Mouse (Mus musculus): ENCODE data around the gene Bdh2.

The Bdh2 gene

DNA sequence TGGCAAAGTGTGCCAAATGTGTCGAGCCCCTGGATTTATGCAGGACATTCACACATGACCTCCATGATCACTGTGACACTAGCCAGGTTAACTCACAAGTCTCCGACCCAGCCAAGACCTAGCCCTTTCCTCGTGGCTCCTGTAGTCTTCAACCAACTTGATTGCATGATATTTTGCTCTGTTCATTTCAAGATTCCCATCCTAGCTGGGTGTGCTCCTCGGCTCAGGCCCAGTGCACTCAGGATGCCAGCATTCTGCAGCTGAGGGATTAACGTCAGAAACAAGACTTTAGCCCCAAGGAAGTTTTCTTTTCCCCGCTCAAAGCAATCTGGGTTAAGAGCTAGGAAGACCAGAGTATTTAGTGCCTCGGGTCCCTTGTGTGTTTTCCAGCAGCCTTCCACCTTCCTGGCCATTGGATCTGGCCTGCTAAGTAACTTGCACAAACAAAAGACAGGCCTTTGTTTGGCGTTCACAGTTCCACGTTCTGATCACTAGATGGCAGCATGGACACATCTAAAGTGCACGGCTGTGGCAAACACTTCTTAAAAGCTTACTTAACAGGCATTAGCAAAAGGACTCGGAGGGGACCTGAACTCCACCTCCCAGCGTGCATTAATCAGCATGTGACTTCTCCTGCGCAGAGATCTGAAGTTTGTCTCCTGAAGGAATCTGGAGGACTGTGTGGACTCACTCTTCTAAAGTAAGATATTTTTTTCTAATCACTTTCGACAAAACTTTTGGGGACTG lies at the start of gene Bdh2:
Gene Bdh2 (plus strand): TSS at position 553 of the 747 bp plus-strand sequence.
- peak; percentile 86 for DNase-seq (ENCODE audit: low spot score in 2 of 2)

DNA sequence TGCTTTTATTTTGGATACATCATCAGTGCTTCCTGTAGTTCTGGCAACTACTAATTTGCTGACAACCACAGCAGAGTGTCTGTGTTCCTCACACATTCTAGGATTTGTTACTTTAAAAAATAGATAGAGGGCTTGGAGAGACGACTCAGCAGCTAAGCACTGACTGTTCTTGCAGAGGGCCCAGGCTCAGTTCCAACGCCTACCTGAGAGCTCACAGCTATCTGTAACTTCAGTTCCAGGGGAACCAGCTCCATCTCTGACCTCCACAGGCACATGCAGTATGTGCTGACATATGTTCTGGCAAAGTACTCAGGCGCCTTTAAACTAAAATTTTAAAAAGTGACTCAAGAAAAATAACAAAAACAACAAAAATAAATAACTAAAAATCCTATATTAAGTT lies 49.0 kb upstream of the Bdh2 start:
- no peak for DNase-seq (ENCODE audit: low spot score in 2 of 2)

DNA sequence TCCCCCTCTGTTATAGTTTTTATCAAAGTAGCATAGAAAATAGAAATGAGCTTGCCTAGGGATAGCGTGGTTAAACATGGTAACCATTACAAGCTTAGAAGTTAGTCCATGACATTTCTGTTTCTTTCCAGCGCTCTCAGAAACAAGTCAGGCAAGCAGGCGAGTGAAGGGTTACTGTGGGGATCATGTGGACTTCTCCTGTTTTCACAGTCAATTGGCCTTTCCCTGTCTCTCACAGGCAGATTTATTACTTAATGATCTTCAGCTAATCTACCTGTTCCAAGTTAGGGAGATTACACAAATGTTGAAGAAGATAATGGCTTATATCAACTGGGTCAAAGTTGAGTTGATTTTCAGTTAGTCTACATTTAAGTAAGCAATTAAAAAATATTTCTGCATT lies 48.6 kb upstream of the Bdh2 start:
- DNase-seq (ENCODE audit: low spot score in 2 of 2): no peak

DNA sequence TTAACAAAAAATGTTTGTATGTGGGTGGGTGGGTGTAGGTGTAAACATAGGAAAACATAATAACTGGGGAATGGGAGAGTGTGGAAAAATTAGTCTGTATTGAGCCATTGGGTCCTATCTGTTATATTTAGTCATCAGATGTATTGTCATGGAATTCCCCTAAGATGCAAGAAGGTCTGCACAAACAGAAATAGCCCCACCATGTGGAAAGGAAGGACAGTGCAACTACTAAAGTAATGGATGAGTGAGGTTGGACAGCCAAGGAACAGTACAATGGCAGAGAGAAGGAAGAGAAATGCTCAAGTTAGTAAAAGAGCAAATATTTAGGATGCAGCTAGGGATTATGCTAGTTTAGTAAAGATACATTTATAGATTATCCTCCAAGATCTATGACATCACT lies 35.3 kb upstream of the Bdh2 start:
- no peak for DNase-seq (ENCODE audit: low spot score in 2 of 2)

DNA sequence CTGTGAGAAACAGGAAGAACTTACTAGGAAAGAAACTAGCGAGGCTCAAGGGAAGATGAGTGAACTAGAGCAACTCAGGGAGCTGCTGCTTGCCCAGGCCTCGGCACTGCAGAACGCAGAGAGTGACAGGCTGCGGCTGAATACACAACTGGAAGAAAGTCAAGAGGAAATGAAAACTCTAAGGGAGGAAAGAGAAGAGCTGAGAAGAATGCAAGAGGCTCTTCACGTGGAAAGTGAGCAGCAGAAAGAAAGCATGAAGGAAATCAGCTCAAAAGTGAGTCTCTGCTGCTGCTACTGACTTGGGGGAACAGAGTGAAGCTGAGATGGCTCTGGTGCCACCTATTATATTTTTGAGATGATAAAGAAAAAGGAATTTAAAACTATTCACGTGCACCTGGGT lies 34.2 kb upstream of the Bdh2 start:
- no peak for DNase-seq (ENCODE audit: low spot score in 2 of 2)

DNA sequence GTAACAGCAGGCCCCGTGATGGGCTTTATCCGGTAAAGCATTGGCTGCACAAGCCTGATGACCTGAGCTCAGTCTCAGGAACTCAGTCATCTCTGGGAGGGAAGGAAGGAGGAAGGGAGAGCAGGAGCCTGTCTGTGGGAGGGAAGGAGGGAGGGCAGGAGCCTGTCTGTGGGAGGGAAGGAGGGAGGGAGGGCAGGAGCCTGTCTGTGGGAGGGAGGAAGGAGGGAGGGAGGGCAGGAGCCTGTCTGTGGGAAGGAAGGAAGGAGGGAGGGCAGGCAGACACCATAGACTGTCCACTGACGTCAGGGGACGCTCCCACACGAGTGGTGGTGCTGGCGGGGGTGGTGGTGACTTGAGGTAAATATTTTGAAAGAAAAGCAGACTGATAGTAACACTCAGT lies 31.9 kb upstream of the Bdh2 start:
- DNase-seq (ENCODE audit: low spot score in 2 of 2): no peak

DNA sequence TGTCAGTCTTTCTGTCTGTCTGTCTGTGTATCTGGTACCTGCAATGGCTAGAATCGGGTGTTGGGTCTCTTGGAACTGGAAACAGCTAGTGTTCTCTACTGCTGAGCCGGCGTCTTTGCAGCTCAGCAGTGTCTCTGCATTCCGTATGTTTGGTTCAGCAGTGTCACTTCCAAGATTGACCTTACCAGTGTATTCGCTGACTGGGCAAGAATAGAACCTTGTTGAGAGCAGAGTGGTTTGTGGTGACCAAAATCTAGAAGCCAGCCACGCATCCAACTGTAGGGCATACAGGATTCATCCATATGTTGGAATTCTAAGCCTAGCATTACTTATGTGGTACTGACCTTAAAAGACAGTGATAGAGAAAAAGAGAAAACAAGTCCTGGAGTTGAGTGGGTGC lies 29.2 kb upstream of the Bdh2 start:
- DNase-seq (ENCODE audit: low spot score in 2 of 2): no peak

DNA sequence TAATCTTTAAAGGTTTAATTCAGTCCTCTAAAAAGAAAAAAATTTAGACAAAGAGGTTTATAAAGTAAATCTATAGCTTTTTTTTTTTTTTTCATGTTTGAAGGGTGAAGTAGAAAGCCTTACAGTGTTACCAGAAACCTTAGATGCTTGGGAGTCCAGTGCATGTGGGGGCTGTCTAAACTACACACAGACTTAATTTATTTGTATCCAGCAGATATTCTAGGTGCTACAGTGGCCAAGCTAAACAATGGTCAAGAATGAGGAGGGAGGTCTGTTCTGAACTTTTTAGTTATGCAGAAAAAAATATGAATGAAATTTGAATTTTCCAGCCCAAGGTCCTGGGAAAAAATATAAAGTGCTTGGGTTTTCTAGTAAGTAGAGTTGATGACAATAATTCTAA lies 26.2 kb upstream of the Bdh2 start:
- no peak for DNase-seq (ENCODE audit: low spot score in 2 of 2)

DNA sequence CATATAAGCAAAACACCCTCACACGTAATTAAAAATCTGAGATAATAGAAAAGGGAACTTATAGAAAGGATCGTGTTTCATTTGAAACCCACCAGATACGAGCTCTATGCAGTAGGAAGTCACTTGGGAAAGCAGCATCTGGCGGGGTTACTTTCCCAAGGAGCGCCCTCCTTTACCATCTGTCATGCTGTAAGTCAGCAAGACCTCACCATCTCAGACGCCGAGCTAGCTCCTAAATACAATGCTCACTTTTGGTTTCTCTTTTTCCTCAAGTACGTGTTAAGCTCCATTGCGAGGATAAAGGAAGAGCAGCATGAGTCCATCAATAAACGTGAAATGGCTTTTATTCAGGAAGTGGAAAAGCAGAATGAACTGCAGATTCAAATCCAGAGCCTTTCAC lies 22.1 kb upstream of the Bdh2 start:
- no peak for DNase-seq (ENCODE audit: low spot score in 2 of 2)

DNA sequence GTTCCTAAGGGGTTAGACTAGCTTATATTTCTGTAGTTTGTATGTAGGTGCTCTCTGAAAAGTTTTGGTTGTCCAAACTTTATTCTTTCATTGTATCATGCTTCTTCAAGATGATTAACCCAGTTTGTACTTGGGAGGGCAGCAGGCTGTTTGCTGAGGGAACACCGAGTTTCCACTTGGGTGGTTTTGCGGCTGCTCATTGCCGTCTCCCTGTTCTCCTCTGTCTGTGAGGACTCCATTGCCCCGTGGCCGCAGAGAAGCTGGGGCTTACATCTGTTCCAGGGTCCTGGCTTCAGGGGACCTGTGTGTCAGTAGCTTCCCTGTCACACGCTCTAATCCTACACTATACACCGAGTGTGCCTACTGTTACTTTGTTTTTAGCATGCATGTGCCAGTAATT lies 20.8 kb upstream of the Bdh2 start:
- no peak for DNase-seq (ENCODE audit: low spot score in 2 of 2)

DNA sequence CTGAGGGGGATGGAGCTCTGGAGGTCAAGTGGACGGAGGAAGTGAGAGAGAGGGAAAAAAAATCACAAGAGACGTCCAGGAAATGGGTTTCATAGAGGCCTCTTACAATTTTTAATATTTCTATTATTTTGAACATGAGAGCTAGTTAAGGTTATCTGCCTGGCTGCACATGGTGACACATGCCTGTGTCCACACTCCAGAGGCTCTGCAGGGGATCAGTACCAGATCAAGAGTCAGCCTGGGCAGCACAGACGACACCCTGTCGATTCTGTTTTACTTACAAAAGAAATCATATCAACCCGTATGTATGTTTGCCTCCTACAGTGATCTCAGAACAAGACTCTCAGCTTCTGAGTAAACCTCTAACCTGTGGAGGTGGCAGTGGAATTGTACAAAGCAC lies 12.4 kb upstream of the Bdh2 start:
- DNase-seq (ENCODE audit: low spot score in 2 of 2): no peak

DNA sequence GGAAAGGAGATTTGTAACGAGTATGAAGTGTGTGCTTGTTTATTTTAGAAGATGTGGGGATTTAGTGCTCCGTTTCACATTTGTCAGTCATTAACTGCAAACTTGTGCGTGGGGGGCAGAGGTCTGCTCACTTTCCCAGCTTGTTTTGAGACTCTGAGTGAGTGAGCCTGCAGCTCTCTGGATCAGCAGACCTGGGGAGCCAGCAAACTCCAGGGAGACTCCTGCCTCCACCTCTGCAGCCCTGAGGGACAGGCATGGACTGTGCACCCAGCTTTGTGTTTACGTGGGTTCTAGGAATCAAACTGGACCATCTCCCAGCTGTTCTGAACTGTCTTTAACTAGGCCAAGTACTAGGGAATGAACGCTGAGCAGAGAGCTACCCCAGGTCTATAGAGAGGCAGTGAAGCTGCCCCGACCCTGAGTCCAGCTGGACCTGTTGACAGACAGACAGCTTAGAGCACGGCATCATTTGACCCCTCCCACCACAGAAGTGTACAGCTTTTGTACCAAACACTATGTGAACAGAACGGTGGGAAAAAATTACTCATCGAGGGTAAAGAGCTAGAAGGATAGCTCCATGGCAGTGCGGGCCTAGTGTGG lies 11.5 kb upstream of the Bdh2 start:
- DNase-seq (ENCODE audit: low spot score in 2 of 2): no peak

DNA sequence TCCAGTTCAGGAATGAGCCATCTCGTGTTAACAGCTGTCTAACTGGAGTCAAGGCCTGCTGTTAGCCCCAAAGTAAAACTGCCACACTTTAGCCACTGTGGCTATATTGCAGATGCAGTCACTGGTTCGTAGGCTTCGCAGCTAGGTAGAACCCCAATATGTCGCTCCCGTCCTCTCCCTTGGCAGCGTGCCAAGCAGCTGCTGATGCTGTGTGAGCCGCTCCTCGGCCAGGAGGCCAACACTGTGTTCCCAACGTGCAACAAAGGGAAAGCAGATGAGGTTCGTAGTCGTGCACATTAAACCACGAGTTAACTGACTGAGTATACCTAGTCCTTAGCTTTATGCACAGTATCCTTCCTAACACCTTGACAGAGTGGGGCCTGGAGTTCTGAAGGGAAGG lies 8.4 kb upstream of the Bdh2 start:
- DNase-seq (ENCODE audit: low spot score in 2 of 2): no peak

DNA sequence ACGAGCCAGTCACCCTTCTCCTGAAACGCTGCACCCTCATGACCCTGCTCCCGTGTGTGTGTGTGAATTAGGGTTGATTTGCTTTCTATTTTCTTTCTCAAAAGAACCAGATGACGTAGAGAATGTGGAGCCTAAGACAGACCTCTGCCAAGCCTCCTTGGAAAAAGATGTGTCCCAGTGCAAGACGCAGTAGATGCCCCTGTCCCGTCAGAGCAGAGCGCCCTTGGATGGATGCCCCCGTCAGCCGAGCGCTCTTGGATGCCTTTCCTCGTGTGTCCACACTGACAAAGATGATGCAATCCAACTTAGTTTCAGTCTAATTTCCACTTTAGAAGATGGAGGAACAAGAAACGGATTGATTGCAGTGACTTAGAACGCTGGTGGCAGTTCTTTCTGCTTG lies 8.0 kb upstream of the Bdh2 start:
- no peak for DNase-seq (ENCODE audit: low spot score in 2 of 2)

DNA sequence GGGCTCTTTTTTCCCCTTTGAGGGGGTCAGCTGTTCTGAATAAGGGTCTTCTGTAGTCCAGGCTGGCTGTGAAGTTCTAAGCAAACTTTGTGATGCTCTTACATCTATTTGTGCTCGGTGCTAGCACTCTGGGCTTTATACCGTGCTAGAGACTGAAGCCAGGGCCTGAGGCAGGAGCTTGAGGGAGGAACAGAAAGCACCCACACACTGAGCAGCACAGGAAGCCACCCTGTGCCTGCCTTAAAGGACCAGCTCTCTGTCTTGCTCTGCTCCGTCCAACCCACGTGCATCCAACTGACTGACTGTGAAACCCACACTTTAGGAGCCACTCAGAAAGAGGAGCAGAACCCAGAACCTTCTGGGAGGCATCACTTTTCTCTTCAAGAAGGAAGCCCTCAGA lies 861 bp upstream of the Bdh2 start:
- no peak for DNase-seq (ENCODE audit: low spot score in 2 of 2)

DNA sequence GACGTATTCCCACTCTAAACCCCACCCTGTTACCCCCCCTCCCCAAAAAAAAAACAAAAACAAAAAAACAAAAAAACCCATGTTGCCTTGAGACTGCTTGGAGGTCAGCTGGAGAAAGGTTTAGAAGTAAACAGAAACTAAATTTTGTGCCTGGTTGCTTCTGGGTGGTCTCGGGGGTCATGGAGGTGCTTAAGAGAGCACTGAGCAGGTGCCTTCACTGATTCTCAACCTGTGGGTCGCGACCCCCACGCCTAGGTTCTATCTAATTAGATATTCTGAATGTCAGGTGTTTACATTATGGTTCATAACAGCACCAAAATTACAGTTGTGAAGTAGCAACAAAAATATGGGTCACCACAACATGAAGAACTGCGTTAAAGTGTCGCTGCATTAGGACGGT lies 680 bp downstream of the Bdh2 start:
- no peak for DNase-seq (ENCODE audit: low spot score in 2 of 2)

DNA sequence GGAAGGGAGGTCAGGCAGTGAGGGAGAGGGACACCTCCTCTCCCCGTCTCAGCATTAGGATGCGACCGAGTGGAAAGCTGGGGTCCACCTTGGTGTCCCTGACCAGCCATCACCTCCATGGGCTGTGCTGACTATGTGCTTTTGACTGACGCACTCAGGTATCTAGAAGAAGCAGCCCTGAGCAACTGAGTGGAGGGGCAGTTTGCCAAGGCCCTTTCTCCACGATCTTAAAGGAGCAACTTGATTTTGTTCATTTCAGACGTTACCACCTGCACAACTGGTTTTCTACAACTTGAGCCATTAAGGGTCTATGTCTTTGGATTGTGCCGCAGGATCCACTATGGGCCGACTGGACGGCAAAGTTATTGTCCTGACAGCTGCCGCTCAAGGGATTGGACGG lies 4.2 kb downstream of the Bdh2 start:
- DNase-seq (ENCODE audit: low spot score in 2 of 2): no peak

DNA sequence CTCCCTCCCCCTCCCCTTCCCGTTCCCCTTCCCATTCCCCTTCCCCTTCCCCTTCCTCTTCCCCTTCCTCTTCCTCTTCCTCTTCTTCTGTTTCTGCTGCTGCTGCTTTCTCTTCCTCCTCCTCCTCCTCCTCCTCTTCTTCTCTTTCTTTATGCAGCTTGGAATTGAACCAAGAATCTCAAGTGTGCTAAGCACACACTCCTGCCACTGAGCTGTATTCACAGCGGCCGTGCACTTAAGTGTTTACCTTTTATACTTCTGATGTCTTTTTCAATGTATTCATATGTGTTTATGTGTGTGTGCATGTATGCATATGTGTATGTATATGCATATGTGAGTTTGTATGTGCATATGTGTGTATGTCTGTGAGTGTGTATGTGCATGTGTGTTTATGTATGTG lies 4.8 kb downstream of the Bdh2 start:
- DNase-seq (ENCODE audit: low spot score in 2 of 2): no peak

DNA sequence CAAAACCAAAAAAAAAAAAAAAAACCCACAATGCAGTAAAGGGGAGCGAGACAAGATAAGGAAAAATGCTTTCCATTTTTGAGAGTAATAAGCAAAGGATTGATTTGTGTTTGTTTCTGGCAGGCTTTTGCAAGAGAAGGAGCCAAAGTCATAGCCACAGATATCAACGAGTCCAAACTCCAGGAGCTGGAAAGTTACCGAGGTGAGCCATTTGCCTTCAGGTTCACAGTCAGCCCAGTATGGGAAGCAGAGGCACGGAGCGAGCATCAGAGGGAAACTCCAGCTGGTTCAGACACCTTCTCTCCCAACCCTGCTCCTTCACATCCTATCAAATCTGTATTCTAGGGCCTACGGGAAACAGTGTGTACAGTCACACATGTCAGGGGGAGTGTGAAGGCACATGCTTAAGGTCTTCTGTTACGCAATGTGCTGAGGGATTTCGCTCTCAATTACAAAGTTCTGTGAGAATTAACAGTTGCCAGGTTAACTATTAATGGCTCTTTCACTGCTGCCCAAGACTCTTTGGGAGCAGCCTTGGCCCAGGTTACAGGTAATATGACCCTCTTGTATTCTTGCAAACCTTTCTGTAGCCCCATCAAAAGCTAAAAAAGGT lies 7.2 kb downstream of the Bdh2 start:
- no peak for DNase-seq (ENCODE audit: low spot score in 2 of 2)

DNA sequence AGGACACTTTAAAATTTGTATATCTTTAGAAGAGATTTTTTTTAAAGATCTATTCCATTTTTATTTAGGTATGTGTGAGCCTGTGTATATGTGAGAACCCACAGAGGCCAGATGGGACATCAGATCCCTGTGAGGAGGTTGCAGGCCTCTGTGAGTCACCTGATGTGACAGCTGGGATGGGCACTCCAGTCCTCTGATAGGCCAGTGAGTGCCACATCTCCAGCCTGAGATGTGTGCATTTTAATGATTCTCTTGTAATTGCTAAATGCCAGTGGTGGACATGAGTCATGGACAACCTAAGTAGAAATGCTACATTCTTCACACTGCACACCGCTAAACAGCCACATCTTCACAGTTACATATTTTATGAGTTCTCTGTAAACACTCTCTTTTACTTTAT lies 8.1 kb downstream of the Bdh2 start:
- no peak for DNase-seq (ENCODE audit: low spot score in 2 of 2)

DNA sequence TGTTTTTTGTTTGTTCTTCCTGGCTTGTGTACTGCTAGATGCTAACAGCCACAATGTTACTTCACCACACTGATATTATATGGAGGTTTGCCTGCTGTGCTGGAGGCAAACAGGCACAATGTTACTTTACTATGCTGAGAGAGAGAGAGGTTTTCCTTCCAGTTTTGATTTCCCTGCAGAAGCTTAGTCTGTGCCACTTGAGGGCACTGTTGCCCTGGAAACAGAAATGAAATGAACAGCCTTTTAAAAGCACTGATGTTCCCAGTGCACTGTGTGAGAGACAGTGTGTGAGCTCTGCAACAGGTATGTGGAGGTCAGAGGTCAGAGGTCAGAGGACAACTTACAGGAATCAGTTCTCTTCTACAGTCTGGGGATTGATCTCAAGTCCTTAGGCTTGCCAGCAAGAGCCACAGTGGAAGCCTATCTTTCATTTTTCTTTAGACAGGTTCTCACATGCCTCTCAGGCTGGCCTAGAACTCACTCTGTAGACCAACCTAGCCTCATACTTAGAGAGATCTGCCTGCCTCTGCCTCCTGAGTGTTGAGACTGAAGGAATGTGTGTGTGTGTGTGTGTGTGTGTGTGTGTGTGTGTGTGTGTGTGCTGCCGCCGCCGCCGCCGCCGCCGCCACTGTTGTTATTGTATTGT lies 9.4 kb downstream of the Bdh2 start:
- DNase-seq (ENCODE audit: low spot score in 2 of 2): peak; percentile 47 to 67

DNA sequence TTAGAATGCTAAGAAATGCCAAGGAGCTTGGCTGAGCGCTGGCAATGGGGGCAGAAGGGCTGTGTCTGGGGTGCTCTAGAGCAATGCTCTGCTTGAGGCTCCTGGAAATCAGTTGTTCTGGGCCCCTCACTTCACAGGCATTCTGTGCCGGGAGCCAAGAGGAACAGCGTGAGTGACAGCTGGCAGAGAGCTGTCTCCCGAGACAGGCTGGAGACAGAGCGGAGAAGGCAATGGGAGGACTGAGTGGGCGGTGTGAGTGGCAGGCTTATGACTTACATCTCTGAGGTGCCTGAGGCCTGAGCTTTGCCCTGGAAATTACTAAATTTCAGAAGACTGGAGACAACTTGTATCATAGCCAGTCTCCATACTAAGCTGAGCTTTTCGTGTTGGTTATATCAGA lies 12.7 kb downstream of the Bdh2 start:
- no peak for DNase-seq (ENCODE audit: low spot score in 2 of 2)

DNA sequence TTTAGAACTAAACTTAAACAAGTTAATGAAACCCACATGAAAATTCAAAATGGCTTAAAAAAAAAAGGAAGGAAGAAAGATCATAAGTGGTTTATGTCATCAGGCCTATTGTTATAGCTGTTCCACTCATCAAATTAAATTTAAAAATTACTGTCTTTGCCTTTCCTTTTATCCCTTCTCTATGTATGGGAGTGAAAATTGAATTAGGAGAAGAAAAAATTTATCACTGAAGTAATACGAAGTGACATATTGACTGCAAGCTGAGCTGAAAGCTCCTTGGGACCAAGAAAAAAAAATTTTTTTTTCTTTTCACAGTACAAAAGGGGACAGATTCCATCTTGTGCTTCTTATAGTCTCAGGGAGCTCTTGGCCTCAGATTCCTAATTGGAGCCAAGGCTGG lies 14.5 kb downstream of the Bdh2 start:
- no peak for DNase-seq (ENCODE audit: low spot score in 2 of 2)
